Mouse (Mus musculus): Measurements from ENCODE around the gene Lrmda.
"Not testable (repeated sequence)": the region's sequence is repeated elsewhere in the genome, so short reads cannot be mapped to it uniquely, and the experiment has no call there.

Lrmda gene

GRCm38 (mm10) chr14:22800020-22800419 lies 780.5 kb downstream of the Lrmda start:
- no peak for DNase-seq (ENCODE audit: low read depth, low spot score)

- no peak for DNase-seq (ENCODE audit: low read depth, low spot score)
Observed at GRCm38 (mm10) chr14:22800871-22801636, 781.5 kb downstream of the Lrmda start.

GRCm38 (mm10) chr14:22801714-22802113 lies 782.2 kb downstream of the Lrmda start:
- not testable (repeated sequence) for DNase-seq (ENCODE audit: low read depth, low spot score)

- no peak for DNase-seq (ENCODE audit: low read depth, low spot score)
Observed at GRCm38 (mm10) chr14:22807324-22807723, 787.8 kb downstream of the Lrmda start.

GRCm38 (mm10) chr14:22807726-22808594 lies 788.4 kb downstream of the Lrmda start:
- DNase-seq (ENCODE audit: low read depth, low spot score), result no peak

- no peak for DNase-seq (ENCODE audit: low read depth, low spot score)
Observed at GRCm38 (mm10) chr14:22808595-22809166, 789.2 kb downstream of the Lrmda start.

GRCm38 (mm10) chr14:22809229-22809628 lies 789.7 kb downstream of the Lrmda start:
- DNase-seq (ENCODE audit: low read depth, low spot score), result no peak

- DNase-seq (ENCODE audit: low read depth, low spot score), result no peak
Observed at GRCm38 (mm10) chr14:22810531-22810930, 791.0 kb downstream of the Lrmda start.

- no peak for DNase-seq (ENCODE audit: low read depth, low spot score)
Observed at GRCm38 (mm10) chr14:22812824-22813223, 793.3 kb downstream of the Lrmda start.

GRCm38 (mm10) chr14:22813389-22813788 lies 793.9 kb downstream of the Lrmda start:
- no peak for DNase-seq (ENCODE audit: low read depth, low spot score)

GRCm38 (mm10) chr14:22814811-22815345 lies 795.4 kb downstream of the Lrmda start:
- no peak for DNase-seq (ENCODE audit: low read depth, low spot score)

GRCm38 (mm10) chr14:22817346-22818201 lies 798.1 kb downstream of the Lrmda start:
- DNase-seq (ENCODE audit: low read depth, low spot score), result no peak

- DNase-seq (ENCODE audit: low read depth, low spot score), result no peak
Observed at GRCm38 (mm10) chr14:22818202-22818530, 798.7 kb downstream of the Lrmda start.

- DNase-seq (ENCODE audit: low read depth, low spot score), result no peak
Observed at GRCm38 (mm10) chr14:22822942-22823341, 803.4 kb downstream of the Lrmda start.

- DNase-seq (ENCODE audit: low read depth, low spot score), result no peak
Observed at GRCm38 (mm10) chr14:22826825-22827224, 807.3 kb downstream of the Lrmda start.

- no peak for DNase-seq (ENCODE audit: low read depth, low spot score)
Observed at GRCm38 (mm10) chr14:22837058-22837457, 817.5 kb downstream of the Lrmda start.

- no peak for DNase-seq (ENCODE audit: low read depth, low spot score)
Observed at GRCm38 (mm10) chr14:22841136-22841535, 821.6 kb downstream of the Lrmda start.

GRCm38 (mm10) chr14:22844006-22844405 lies 824.5 kb downstream of the Lrmda start:
- DNase-seq (ENCODE audit: low read depth, low spot score), result no peak

- DNase-seq (ENCODE audit: low read depth, low spot score), result no peak
Observed at GRCm38 (mm10) chr14:22845401-22845800, 825.9 kb downstream of the Lrmda start.

- no peak for DNase-seq (ENCODE audit: low read depth, low spot score)
Observed at GRCm38 (mm10) chr14:22847011-22847786, 827.7 kb downstream of the Lrmda start.

All from A20 (cell line).